Mouse (Mus musculus) bone marrow macrophage, adult 2 months (primary cell): ENCODE measurements around the gene Snx19.

ENCODE experiments used
- CTCF ChIP-seq: IDR thresholded peaks from 2 replicates; pipeline ENCODE4 v1.5.1; 2012; ENCODE audit warnings: low read depth, mild to moderate bottlenecking, low read length, moderate library complexity
- POLR2A ChIP-seq: IDR thresholded peaks from 2 replicates; pipeline ENCODE4 v1.6.1; 2012; ENCODE audit warnings: mild to moderate bottlenecking, low read depth, low read length, borderline replicate concordance

- TF ChIP-seq CTCF, result no peak
- no peak for TF ChIP-seq POLR2A
Observed at GRCm38 (mm10) chr9:30480043-30480442, 53.1 kb downstream of the Snx19 start.
